Mouse (Mus musculus): ENCODE measurements around the gene Magi3.

Gene Magi3

DNA sequence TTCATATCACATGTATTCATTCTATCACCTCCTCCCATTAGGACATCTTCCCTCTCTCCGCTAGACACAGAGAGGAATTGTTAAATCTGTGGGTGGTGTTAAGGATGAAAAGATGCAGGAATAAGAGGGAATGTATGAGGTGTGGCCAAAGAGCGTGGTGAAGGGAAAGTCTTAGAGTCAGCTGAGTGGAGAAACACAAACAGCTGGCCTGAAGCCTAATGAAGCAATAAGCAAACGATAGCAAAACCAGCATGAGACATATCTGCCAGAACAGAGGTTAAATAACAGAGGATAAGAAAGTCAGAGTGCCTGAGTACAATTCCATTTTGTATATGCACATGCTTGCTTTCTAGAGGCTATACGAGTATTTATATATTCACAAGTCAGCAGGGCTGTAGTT is 235.6 kb downstream of the Magi3 start:
- TF ChIP-seq POU5F1 (IDR thresholded peaks at IDR 0.05; ENCODE audit: borderline replicate concordance, low read length) (no peak), CTCF (conservative IDR thresholded peaks at IDR 0.05; ENCODE audit: low read length) (no peak), NANOG (IDR thresholded peaks at IDR 0.05; ENCODE audit: borderline replicate concordance, low read length) (no peak)
- Histone ChIP-seq H3K9me3 (ENCODE audit: low read length) (no peaks in the 10 kb centered on the region), H3K4me1 (replicated peaks; ENCODE audit: low read depth, low read length) (peaks cover under 1% of the 10 kb centered on the region; the same call in 1 of the 2 replicates), H3K4me3 (replicated peaks; ENCODE audit: low read length) (no peak overlapping the region), H3K27me3 (ENCODE audit: insufficient read depth, low read length) (no peaks in the 10 kb centered on the region), H3K36me3 (ENCODE audit: insufficient read depth, low read length) (peaks cover 31% of the 10 kb centered on the region)

DNA sequence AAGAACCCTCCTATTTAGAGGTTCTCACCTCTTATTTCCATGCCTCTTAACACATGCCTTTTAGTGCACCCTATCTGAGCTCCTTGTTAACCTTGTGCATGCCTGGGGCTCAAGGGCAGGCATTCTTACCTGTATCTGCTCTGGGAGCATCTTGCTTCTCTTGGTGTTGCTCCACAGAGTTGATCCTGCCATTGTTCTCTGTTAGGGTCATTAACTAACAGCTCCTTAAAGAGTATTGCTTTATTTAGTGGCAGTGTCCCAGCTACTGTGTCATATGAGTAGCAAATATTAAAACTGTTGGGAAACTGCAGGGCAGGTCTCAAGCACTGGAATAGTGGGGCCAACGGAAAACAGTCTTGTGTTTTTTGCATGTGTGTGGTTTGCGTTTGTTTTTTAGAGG is 249.0 kb downstream of the Magi3 start:
- TF ChIP-seq NANOG (IDR thresholded peaks at IDR 0.05; ENCODE audit: borderline replicate concordance, low read length) (no peak), POU5F1 (IDR thresholded peaks at IDR 0.05; ENCODE audit: borderline replicate concordance, low read length) (no peak), CTCF (conservative IDR thresholded peaks at IDR 0.05; ENCODE audit: low read length) (no peak)
- H3K9me3 ChIP-seq (ENCODE audit: low read length): no peaks in the 10 kb centered on the region
- H3K36me3 ChIP-seq (ENCODE audit: insufficient read depth, low read length): peaks cover 25% of the 10 kb centered on the region
- H3K27me3 ChIP-seq (ENCODE audit: insufficient read depth, low read length): no peaks in the 10 kb centered on the region
- peaks cover 20% of the 10 kb centered on the region for H3K4me1 ChIP-seq (replicated peaks; ENCODE audit: low read depth, low read length)
- no peak overlapping the region for H3K4me3 ChIP-seq (replicated peaks; ENCODE audit: low read length)

DNA sequence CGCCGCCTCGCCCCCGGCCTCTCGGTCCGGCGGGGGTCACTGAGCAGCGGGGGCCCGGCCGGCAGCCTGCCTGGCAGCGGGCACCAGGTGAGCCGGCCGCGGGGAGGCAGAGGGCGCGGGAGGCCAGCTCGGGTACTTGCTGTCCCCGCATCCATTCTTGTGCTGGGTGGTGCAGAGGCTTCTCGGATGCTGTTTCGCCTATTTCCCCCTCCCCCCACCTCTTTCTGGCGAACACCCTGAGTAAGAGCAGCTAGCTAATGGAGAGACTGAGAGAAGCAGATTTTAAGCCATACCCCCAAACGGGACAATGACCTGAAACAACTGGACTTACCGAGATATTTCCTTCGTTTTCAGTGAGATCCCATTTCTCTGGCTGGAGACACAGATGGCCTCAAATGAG is 251.5 kb downstream of the Magi3 start:
- H3K36me3 ChIP-seq (ENCODE audit: insufficient read depth, low read length): peaks cover 35% of the 10 kb centered on the region
- H3K4me1 ChIP-seq (replicated peaks; ENCODE audit: low read depth, low read length): peaks cover 20% of the 10 kb centered on the region
- H3K9me3 ChIP-seq (ENCODE audit: low read length): no peaks in the 10 kb centered on the region
- TF ChIP-seq POU5F1 (IDR thresholded peaks at IDR 0.05; ENCODE audit: borderline replicate concordance, low read length): no peak
- no peak for TF ChIP-seq CTCF (conservative IDR thresholded peaks at IDR 0.05; ENCODE audit: low read length)
- TF ChIP-seq NANOG (IDR thresholded peaks at IDR 0.05; ENCODE audit: borderline replicate concordance, low read length): no peak
- peak overlapping the region; percentile 95 for H3K4me3 ChIP-seq (replicated peaks; ENCODE audit: low read length)
- H3K27me3 ChIP-seq (ENCODE audit: insufficient read depth, low read length): no peaks in the 10 kb centered on the region

DNA sequence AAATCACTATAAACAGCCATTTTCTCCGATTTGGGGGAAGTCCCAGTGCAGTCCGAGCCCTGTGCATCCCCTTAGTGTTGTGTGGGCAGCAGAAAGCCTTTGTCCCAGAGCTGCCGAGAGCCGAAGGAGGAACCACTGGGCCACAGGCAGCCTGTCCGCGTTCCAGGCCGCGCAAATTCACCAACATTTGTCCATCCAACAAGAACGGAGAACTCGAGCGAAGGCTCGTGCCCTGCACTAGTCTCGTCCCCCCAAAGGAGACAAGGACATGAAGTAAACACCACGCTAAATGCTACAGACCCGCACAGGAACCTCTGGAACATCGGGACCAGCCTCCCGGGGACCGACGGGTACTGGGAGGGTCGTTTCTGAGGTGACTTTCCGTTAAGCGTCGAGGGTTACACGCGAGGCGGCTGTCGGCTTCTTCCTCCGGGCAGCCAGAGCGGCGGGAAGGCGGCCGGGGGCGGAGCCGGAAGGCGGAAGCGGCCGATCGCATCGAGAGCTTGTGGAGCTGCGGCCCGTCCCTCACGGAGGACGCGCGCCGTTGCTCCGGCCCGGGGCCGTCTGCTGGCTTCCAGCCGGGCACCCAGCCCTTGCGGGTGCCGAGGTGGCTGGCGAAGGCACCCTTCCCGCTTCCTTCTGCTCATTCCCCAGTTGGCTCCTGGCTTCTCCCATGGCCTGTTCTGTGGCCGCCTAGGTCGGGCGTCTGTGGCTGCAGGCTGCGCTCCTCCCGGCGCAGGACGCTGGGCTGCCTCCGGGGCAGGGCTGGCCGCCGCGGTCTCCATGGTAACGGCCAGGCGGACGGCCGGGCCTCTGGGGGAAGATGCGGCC is 252.1 kb downstream of the Magi3 start, which contains the start of gene Phtf1:
TSS of gene Phtf1 (plus strand) at position 250 of the 831 bp plus-strand sequence.
- Histone ChIP-seq H3K27me3 (ENCODE audit: insufficient read depth, low read length) (no peaks in the 10 kb centered on the region), H3K36me3 (ENCODE audit: insufficient read depth, low read length) (peaks cover 39% of the 10 kb centered on the region), H3K4me1 (replicated peaks; ENCODE audit: low read depth, low read length) (peaks cover 20% of the 10 kb centered on the region), H3K9me3 (ENCODE audit: low read length) (no peaks in the 10 kb centered on the region), H3K4me3 (replicated peaks; ENCODE audit: low read length) (peak within 1 kb of the TSS; percentile 95)
- no peak for TF ChIP-seq CTCF (conservative IDR thresholded peaks at IDR 0.05; ENCODE audit: low read length)
- no peak for TF ChIP-seq POU5F1 (IDR thresholded peaks at IDR 0.05; ENCODE audit: borderline replicate concordance, low read length)
- no peak for TF ChIP-seq NANOG (IDR thresholded peaks at IDR 0.05; ENCODE audit: borderline replicate concordance, low read length)

DNA sequence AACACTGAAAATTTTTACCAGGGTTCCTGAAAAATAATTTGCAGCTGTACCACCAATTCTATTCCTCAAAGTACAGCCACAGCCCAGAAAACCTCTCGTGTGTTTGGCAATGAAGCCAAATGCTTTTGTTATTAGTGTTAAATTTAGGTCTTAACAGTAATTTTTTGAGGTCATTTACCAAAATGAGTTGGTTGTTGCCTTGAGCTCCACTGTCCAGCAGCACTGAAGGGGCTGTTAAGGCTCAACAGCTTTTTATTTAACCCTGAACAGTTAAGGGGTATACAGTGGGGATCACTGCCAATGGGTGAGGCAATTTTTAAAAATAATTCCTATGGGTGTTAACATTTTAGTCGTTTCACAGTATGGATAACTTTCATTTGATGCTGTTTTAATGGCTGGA is 252.9 kb downstream of the Magi3 start:
- Histone ChIP-seq H3K27me3 (ENCODE audit: insufficient read depth, low read length) (no peaks in the 10 kb centered on the region), H3K36me3 (ENCODE audit: insufficient read depth, low read length) (peaks cover 43% of the 10 kb centered on the region), H3K9me3 (ENCODE audit: low read length) (no peaks in the 10 kb centered on the region), H3K4me3 (replicated peaks; ENCODE audit: low read length) (peak overlapping the region; percentile 95), H3K4me1 (replicated peaks; ENCODE audit: low read depth, low read length) (peaks cover 20% of the 10 kb centered on the region)
- TF ChIP-seq NANOG (IDR thresholded peaks at IDR 0.05; ENCODE audit: borderline replicate concordance, low read length) (no peak), CTCF (conservative IDR thresholded peaks at IDR 0.05; ENCODE audit: low read length) (no peak), POU5F1 (IDR thresholded peaks at IDR 0.05; ENCODE audit: borderline replicate concordance, low read length) (no peak)
